Mouse (Mus musculus) liver, postnatal 0 days (tissue): ENCODE data around the gene B3gnt2. TPM values are rescaled to one million over a fixed set of nuclear protein-coding genes. Genes with fewer than 3 reads are reported as not detected.

Experiments used
- ATAC-seq: fragments of 200-750 bp; cut with Nextera tagmentation; 2 replicates; pipeline ENCODE4 v1.8.0; 2017; ENCODE audit warnings: mild to moderate bottlenecking, moderate library complexity
- DNase-seq: peaks from one replicate; pipeline ENCODE4 v3.0.0-alpha.2; 2016
- H3K27ac ChIP-seq: fragments of 300-500 bp; sonication (generic); 2 replicates; pipeline ENCODE4 v1.5.1; 2014; ENCODE audit warnings: antibody characterized with exemption, moderate library complexity, mild to moderate bottlenecking, low read depth
- H3K27me3 ChIP-seq: fragments of 300-500 bp; sonication (generic); 2 replicates; pipeline ENCODE4 v1.6.1; 2014; ENCODE audit warnings: low read length, control low read depth, mixed read lengths; ENCODE audit not compliant: insufficient read depth
- H3K36me3 ChIP-seq: fragments of 300-500 bp; sonication (generic); replicated peaks from 2 replicates; pipeline ENCODE4 v1.6.1; 2014; ENCODE audit warnings: mild to moderate bottlenecking, control low read depth, low read length, moderate library complexity, mixed read lengths; ENCODE audit not compliant: insufficient read depth
- H3K4me1 ChIP-seq: fragments of 300-500 bp; sonication (generic); 2 replicates; pipeline ENCODE4 v1.6.1; 2014; ENCODE audit warnings: antibody characterized with exemption, mild to moderate bottlenecking, control low read depth; ENCODE audit not compliant: insufficient read depth
- H3K4me2 ChIP-seq: fragments of 300-500 bp; sonication (generic); 2 replicates; pipeline ENCODE4 v1.6.1; 2014; ENCODE audit warnings: low read depth, mild to moderate bottlenecking, low read length, moderate library complexity, mixed read lengths
- H3K4me3 ChIP-seq: fragments of 300-500 bp; sonication (generic); 2 replicates; pipeline ENCODE4 v1.5.1; 2014; ENCODE audit warnings: low read depth, low read length
- H3K9ac ChIP-seq: fragments of 300-500 bp; sonication (generic); replicated peaks from 2 replicates; pipeline ENCODE4 v1.6.1; 2014; ENCODE audit warnings: mild to moderate bottlenecking, moderate library complexity
- H3K9me3 ChIP-seq: fragments of 300-500 bp; sonication (generic); 2 replicates; pipeline ENCODE4 v1.6.1; 2016; ENCODE audit warnings: mild to moderate bottlenecking, control low read depth, low read length, mixed read lengths
- CTCF ChIP-seq: sonication (generic); IDR thresholded peaks from 2 replicates; pipeline ENCODE4 v1.5.1; 2016; ENCODE audit warnings: antibody characterized with exemption, low read depth
- EP300 ChIP-seq: IDR thresholded peaks from 2 replicates; pipeline ENCODE4 v1.6.1; 2016; ENCODE audit warnings: antibody characterized with exemption, low read depth, mild to moderate bottlenecking
- WGBS: fragments of 180-500 bp; shearing (Covaris S2); extraction: QIAGEN DNeasy Blood & Tissue Kit; methylation state at CpG from one replicate; pipeline ENCODE4 v1.1.7; 2014; ENCODE audit not compliant: insufficient replicate concordance; 5-methylcytosine and 5-hydroxymethylcytosine counted together
- polyA plus RNA-seq: library from polyadenylated mRNA; unstranded; fragments of >200 nt; fragmentation: Nextera tagmentation; extraction: Ambion mirVana; gene quantifications from 2 replicates; pipeline ENCODE4 v1.2.1, GENCODE M21; 2015

B3gnt2 gene
- polyA plus RNA-seq, 1 experiment from 2014 or later: 10.0 TPM

DNA sequence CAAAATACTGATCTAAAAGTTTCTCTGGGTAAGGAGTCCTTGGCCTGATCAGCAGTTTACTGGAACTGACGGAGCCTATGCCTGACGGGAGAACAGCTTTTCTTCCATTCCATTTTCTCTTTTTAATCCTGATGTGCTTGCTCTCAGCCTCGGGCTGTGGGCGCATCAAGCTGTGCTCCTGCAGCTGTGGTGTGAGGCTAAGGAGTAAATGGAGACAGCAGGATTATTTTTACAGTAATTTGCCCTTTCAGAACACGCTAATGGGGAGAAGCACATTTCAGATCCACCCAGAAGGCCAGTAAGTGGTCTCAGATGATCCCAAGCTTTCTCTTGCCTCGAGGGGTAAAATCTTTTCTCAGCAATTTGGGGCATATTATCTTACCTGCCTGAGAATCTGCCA is 14.0 kb upstream of the B3gnt2 start:
- Histone ChIP-seq H3K27me3 (no peaks in the 10 kb centered on the region), H3K27ac (no peak overlapping the region), H3K9me3 (no peaks in the 10 kb centered on the region), H3K4me2 (no peak overlapping the region), H3K9ac (no peak overlapping the region), H3K4me3 (no peak overlapping the region), H3K4me1 (peaks cover 19% of the 10 kb centered on the region), H3K36me3 (no peaks in the 10 kb centered on the region)
- ATAC-seq (no peak), DNase-seq (no peak)
- TF ChIP-seq CTCF (no peak), EP300 (no peak)
- WGBS: 78% methylated on average over 6 of the region's 6 CpGs

DNA sequence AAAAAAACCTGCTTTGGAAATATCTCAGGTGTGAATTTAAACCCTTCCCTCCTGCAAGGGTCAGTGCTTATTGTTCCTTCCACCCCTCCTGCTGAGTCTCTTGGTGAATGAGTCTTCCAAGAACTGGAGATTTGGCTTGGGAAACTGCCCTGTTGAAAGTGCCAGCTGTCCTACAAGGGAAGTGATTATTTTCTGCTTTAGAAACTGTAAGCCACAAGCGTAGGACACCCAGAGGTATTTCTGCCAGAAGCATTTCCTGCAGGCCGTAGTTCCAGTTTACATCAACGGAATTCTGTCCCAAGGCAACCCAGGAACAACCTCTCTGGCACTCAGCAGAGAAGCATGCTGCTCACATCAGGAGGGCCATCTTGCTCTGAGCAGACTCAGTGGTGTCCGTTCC is 12.6 kb upstream of the B3gnt2 start:
- DNase-seq (no peak), ATAC-seq (no peak)
- Histone ChIP-seq H3K9ac (no peak overlapping the region), H3K27ac (peak overlapping the region; percentile 51), H3K4me1 (peaks cover 19% of the 10 kb centered on the region), H3K4me2 (no peak overlapping the region), H3K9me3 (no peaks in the 10 kb centered on the region), H3K27me3 (no peaks in the 10 kb centered on the region), H3K36me3 (no peaks in the 10 kb centered on the region), H3K4me3 (no peak overlapping the region)
- WGBS: 49% methylated on average over 4 of the region's 4 CpGs
- TF ChIP-seq CTCF (no peak), EP300 (no peak)

DNA sequence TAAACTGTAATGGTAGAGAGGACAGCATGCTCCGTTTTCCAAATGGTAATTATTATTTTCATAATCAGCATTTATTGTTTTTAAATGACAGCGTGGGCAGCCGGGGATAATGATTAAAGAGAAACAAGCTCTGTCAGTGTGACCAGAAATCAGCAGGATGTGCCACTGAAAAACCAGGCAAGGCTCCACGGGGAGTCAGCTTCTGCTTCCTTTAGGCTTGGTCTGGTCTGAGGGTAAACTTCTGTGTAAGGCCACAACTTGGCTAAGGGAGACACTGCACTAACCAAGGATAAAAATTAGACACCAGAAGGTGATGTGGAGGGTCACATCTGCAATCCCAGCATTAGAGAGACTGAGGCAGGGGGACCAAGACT is 11.5 kb upstream of the B3gnt2 start:
- no peaks in the 10 kb centered on the region for H3K36me3 ChIP-seq
- WGBS: 31% methylated on average over 4 of the region's 4 CpGs
- H3K4me3 ChIP-seq: peak overlapping the region; percentile 38
- H3K9ac ChIP-seq: peak overlapping the region; percentile 44; the same call in 1 of the 2 replicates
- peak overlapping the region; percentile 78 for H3K4me2 ChIP-seq
- H3K4me1 ChIP-seq: peaks cover 19% of the 10 kb centered on the region
- no peak for TF ChIP-seq EP300
- no peak for TF ChIP-seq CTCF
- H3K9me3 ChIP-seq: no peaks in the 10 kb centered on the region
- H3K27ac ChIP-seq: peak overlapping the region; percentile 84
- DNase-seq: no peak
- H3K27me3 ChIP-seq: no peaks in the 10 kb centered on the region
- ATAC-seq: peak; percentile 12; the same call in 1 of the 2 replicates

DNA sequence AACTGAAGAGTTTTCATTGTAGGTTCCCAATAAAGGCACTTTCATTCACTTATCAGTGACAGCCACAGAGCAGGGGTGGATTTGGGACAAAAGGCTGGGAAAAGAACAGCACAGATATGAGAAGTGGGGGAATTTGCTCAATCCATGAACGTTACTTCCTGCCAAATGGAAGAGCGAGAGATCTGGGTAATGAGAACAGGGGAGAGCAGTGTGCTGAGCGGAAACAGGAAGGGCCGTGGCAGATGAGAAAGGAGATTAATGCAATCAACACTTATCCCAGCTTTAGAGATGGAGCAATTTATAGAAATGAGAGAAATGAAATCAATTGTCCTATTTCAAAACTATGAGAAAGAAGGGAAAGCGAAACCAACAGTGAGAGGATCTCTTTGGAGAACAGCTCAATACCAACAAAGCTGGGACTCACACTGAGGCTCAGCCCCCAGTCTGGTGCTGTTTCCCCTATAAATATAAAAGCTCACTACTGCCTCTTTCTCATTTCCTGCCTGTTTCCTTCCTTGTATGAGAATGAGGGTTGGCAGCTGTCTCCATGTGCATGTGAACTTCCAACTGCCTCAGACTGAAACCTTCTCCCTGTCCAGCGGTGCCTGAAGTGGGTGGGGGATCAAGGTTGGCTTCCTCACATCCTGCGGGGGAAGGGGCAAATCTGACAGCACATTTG is 11.0 kb upstream of the B3gnt2 start:
- Histone ChIP-seq H3K36me3 (no peaks in the 10 kb centered on the region), H3K4me1 (peaks cover 19% of the 10 kb centered on the region), H3K27ac (peak overlapping the region; percentile 84), H3K9me3 (no peaks in the 10 kb centered on the region), H3K27me3 (no peaks in the 10 kb centered on the region), H3K9ac (peak overlapping the region; percentile 44), H3K4me3 (peak overlapping the region; percentile 38), H3K4me2 (peak overlapping the region; percentile 78)
- no peak for DNase-seq
- peak; percentile 65 for ATAC-seq
- 23% methylated on average over 7 of the region's 7 CpGs for WGBS
- TF ChIP-seq EP300: 0 out of 2 replicates have a peak, but pooled peaks have one; percentile 14
- no peak for TF ChIP-seq CTCF

DNA sequence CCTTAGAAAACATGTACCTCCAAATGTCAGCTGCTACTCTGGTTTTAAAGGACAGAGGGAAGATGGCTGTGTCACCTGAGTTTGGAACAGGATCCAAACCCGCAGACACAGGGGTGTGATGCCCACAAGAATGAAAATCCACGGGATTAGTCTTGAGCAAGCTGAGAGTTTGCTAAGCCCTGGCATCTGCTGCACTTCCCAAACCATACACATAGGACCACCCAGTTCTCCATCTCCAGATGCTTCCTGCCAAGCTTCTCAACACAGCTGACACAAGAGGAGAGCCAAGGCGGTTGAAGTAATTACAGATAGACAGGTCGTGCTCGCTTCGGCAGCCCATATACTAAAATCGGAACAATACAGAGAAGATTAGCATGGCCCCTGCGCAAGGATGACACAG is 7.8 kb upstream of the B3gnt2 start:
- DNase-seq (no peak), ATAC-seq (no peak)
- Histone ChIP-seq H3K27me3 (no peaks in the 10 kb centered on the region), H3K9me3 (no peaks in the 10 kb centered on the region), H3K9ac (no peak overlapping the region), H3K4me1 (peaks cover 27% of the 10 kb centered on the region), H3K27ac (no peak overlapping the region), H3K4me3 (no peak overlapping the region), H3K4me2 (no peak overlapping the region), H3K36me3 (no peaks in the 10 kb centered on the region)
- 78% methylated on average over 8 of the region's 8 CpGs for WGBS
- no peak for TF ChIP-seq EP300
- TF ChIP-seq CTCF: no peak

DNA sequence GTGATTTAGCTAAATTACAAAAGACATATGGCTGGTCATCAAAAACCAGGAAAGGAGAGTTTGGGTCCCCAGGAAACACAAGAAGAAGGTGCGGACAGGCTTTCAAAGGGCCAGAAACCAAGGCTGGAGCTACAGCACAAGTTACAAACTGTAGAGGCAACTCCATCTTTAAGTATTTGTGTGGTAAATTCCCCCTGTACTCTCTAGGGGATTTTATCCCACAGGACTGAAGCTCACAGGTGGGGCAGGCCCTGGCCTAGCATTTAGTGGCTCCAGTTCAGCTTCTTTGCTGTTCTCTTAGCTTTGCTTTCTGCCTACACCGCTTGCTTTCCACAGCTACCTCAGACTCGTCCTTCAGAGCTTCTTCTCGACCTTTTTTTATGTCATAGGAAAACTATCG is 6.9 kb upstream of the B3gnt2 start:
- Histone ChIP-seq H3K4me3 (no peak overlapping the region), H3K36me3 (no peaks in the 10 kb centered on the region), H3K4me1 (peaks cover 21% of the 10 kb centered on the region), H3K4me2 (no peak overlapping the region), H3K27me3 (no peaks in the 10 kb centered on the region), H3K27ac (no peak overlapping the region), H3K9ac (no peak overlapping the region), H3K9me3 (no peaks in the 10 kb centered on the region)
- TF ChIP-seq EP300: no peak
- TF ChIP-seq CTCF: no peak
- 75% methylated on average over 5 of the region's 5 CpGs for WGBS
- ATAC-seq (no peak), DNase-seq (no peak)
